Mouse (Mus musculus): Measurements from ENCODE around the gene Gm4792. TPM values are rescaled to one million over a fixed set of nuclear protein-coding genes. Genes with fewer than 3 reads are reported as not detected.

Gm4792 gene
- polyA plus RNA-seq, 1 experiment from 2014 or later, result 0.18 TPM

DNA sequence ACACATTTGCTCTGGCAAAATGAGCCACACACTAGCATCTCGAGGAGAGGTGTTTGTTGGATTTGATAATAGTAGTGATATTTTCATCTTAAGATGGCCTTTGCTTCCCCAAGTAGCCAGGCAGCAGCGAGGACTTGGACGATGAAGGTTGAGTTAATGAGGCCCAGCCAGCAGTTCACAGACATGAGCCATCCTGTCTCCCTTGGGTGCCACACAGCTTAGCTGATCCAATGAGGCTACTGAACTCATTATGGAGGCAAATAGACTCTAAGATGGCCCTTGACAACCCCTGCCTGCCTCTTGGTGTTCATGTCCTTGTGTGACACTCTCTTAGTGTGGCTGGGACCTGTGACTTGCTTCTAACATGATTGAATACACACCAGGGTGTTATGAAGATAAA is 43.7 kb downstream of the Gm4792 start:
- H3K4me1 ChIP-seq (ENCODE audit: control insufficient read depth, insufficient read depth, low read length), result peaks cover 6% of the 10 kb centered on the region
- no peak overlapping the region for H3K4me3 ChIP-seq (ENCODE audit: low read length)
- H3K27ac ChIP-seq (ENCODE audit: low read length), result no peak overlapping the region
- no peaks in the 10 kb centered on the region for H3K27me3 ChIP-seq (ENCODE audit: control insufficient read depth, insufficient read depth, low read length)
- H3K9me3 ChIP-seq (replicated peaks; ENCODE audit: control insufficient read depth, low read length), result no peaks in the 10 kb centered on the region
- H3K9ac ChIP-seq (ENCODE audit: low read length), result no peak overlapping the region
- WGBS, result 72% methylated on average over 3 of the region's 3 CpGs
- no peaks in the 10 kb centered on the region for H3K36me3 ChIP-seq (ENCODE audit: control insufficient read depth, insufficient read depth)
- H3K4me2 ChIP-seq (ENCODE audit: low read depth, low read length), result no peak overlapping the region
- no peak for ATAC-seq (replicated peaks; ENCODE audit: extremely low read depth, insufficient read depth, low FRiP score)

DNA sequence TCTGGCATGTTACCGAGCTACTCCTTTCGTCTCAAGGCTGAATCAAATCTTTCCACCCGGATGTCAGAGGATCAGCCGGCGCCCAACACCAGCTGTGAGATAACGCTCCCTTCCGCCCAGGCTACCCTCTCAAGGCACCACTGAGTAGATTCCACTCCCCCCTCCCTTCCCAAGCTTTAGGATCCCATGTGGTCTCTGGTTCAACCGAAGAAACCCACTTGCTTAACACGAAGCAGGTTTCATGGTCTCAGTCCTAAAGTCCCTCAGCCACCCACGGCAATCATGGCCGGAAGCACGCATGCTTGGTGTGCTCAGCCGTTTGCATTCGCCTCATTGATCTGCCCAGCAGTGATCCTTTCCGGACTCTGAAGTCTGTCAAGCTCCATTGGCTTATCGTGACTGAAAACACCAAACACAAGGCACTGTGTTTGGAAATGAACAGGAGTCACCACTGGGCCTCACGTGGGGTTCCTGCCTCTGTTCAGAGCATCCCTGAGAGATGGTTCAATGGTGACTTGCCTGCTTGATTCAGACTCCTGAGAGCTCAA is 45.2 kb downstream of the Gm4792 start:
- no peaks in the 10 kb centered on the region for H3K9me3 ChIP-seq (replicated peaks; ENCODE audit: control insufficient read depth, low read length)
- no peak overlapping the region for H3K27ac ChIP-seq (ENCODE audit: low read length)
- WGBS, result 49% methylated on average over 17 of the region's 17 CpGs
- H3K4me3 ChIP-seq (ENCODE audit: low read length), result no peak overlapping the region
- peaks cover 13% of the 10 kb centered on the region for H3K4me1 ChIP-seq (ENCODE audit: control insufficient read depth, insufficient read depth, low read length)
- no peak overlapping the region for H3K4me2 ChIP-seq (ENCODE audit: low read depth, low read length)
- no peak overlapping the region for H3K9ac ChIP-seq (ENCODE audit: low read length)
- H3K36me3 ChIP-seq (ENCODE audit: control insufficient read depth, insufficient read depth), result no peaks in the 10 kb centered on the region
- H3K27me3 ChIP-seq (ENCODE audit: control insufficient read depth, insufficient read depth, low read length), result no peaks in the 10 kb centered on the region
- ATAC-seq (replicated peaks; ENCODE audit: extremely low read depth, insufficient read depth, low FRiP score), result no peak

DNA sequence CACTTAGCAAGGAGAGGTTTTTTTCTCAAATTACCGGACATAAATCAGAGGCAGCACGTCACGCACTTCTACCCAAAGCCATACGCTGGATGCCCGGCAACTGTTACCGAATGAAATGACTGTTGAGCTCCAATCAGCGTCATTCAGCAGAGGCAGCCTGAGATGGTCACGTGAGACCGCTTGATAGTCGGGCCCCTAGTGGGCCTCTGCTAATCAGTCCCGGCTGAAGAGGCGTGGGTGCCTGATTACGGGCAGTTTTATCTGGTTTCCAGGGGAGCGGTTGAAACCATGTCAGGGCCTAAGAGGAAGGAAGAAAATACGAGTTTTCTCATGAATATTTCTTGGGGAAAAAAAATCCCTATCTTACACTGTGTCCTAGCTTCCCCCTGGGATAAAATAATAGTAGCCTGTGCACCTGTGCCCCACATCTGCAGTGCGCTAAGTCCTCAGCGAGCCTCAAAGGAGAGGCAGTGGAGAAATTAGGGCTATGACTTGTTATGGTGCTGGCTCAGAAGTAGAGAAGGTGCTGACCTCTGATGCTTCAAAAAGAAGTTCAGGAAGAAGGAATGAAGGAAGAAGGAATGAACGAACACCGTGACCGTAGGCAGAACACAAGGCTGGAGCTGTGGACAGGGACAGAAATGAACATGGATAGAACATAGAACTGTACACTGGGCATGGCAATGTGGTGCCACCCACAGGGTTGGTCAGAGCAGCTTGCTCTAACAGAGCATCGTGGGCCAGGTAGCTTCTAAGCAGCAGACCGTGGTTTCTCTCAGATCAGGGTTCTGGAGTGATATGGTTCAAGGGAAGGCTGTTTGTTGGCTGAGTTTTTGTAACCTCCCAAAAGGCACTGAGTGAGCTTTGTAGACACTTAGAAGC is 48.7 kb downstream of the Gm4792 start:
- Histone ChIP-seq H3K36me3 (ENCODE audit: control insufficient read depth, insufficient read depth) (no peaks in the 10 kb centered on the region), H3K27ac (ENCODE audit: low read length) (peak overlapping the region; percentile 68), H3K4me3 (ENCODE audit: low read length) (peak overlapping the region; percentile 15; the same call in 1 of the 2 replicates), H3K4me2 (ENCODE audit: low read depth, low read length) (peak overlapping the region; percentile 58), H3K9me3 (replicated peaks; ENCODE audit: control insufficient read depth, low read length) (no peaks in the 10 kb centered on the region), H3K27me3 (ENCODE audit: control insufficient read depth, insufficient read depth, low read length) (no peaks in the 10 kb centered on the region), H3K9ac (ENCODE audit: low read length) (no peak overlapping the region), H3K4me1 (ENCODE audit: control insufficient read depth, insufficient read depth, low read length) (peaks cover 13% of the 10 kb centered on the region)
- 27% methylated on average over 22 of the region's 22 CpGs for WGBS
- ATAC-seq (replicated peaks; ENCODE audit: extremely low read depth, insufficient read depth, low FRiP score), result peak; percentile 89

DNA sequence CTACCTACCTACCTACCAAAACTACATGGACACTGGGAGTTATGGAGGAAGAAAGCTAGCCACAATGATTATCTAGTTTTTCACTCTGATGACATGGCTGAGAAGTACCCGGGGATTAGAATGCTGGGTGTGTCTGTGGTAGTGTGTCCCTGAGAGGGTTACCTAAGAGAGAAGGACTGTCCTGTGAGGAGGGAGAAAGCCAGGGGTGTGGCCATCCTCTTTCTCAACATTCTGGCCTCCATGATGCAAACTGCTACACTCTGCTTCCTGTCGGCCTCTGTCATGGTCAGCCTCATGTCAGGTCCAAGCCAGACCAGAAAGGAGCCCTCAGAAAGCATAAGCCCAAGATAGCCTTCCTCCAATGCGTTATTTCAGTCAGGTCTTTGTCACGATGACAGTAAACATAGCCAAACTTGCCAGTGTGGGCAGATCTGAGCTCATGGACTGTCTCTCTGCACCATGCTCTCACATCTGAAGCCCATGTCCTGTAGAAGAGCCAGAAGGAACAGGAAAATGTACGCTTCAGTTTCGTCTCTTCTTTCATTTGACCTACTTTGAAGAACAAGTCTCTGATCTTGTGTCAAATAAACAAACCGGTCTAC is 50.7 kb downstream of the Gm4792 start:
- Histone ChIP-seq H3K4me2 (ENCODE audit: low read depth, low read length) (no peak overlapping the region), H3K4me3 (ENCODE audit: low read length) (no peak overlapping the region), H3K27ac (ENCODE audit: low read length) (no peak overlapping the region), H3K27me3 (ENCODE audit: control insufficient read depth, insufficient read depth, low read length) (no peaks in the 10 kb centered on the region), H3K9me3 (replicated peaks; ENCODE audit: control insufficient read depth, low read length) (no peaks in the 10 kb centered on the region), H3K9ac (ENCODE audit: low read length) (no peak overlapping the region), H3K4me1 (ENCODE audit: control insufficient read depth, insufficient read depth, low read length) (peaks cover 13% of the 10 kb centered on the region), H3K36me3 (ENCODE audit: control insufficient read depth, insufficient read depth) (no peaks in the 10 kb centered on the region)
- ATAC-seq (replicated peaks; ENCODE audit: extremely low read depth, insufficient read depth, low FRiP score), result no peak
- WGBS, result 85% methylated on average over 7 of the region's 7 CpGs

Other genes starting within 250 kb of the Gm4792 start
- gene Nr2c1, start 150.7 kb downstream of the Gm4792 start, polyA plus RNA-seq (2015; fragmentation: Nextera tagmentation; extraction: Ambion mirVana), result 6.4 and 6.8 TPM in 2 replicates
- 593 and 824 TPM in 2 replicates for gene Ndufa12, start 100.0 kb downstream of the Gm4792 start, polyA plus RNA-seq (2015; fragmentation: Nextera tagmentation; extraction: Ambion mirVana)
- gene Tmcc3, start 13.2 kb upstream of the Gm4792 start, polyA plus RNA-seq (2015; fragmentation: Nextera tagmentation; extraction: Ambion mirVana), result 8.7 and 11.4 TPM in 2 replicates

Measured in heart, embryonic 16.5 days (tissue).